In genomic region chr1:131378081-131378913, GRCm38 (mm10) we compare ENCODE assay signal across 8 mouse cellular contexts.
DNase-seq lines count a peak whose midpoint lies in the region; ATAC-seq and TF ChIP-seq lines count a peak whose summit lies in the region.

No protein-coding gene starts in this region.

- TF ChIP-seq CTCF in gastrocnemius, adult 2 months (IDR thresholded peaks at IDR 0.05), result no peak
- TF ChIP-seq CTCF in hindbrain, postnatal 0 days (IDR thresholded peaks at IDR 0.05; ENCODE audit: low read depth), result no peak

- peak overlapping the region; percentile 77 for H3K27ac ChIP-seq in gastrocnemius, adult 2 months
- H3K27ac ChIP-seq in neural tube, embryonic 13.5 days (replicated peaks), result peak overlapping the region; percentile 65
- peak overlapping the region; percentile 38; the same call in 1 of the 2 replicates for H3K27ac ChIP-seq in hindbrain, postnatal 0 days

- intact Hi-C loops in gastrocnemius, adult 2 months (cut with DNase I), result no loop called here

- no peak overlapping the region for H3K9ac ChIP-seq in neural tube, embryonic 13.5 days
- H3K9ac ChIP-seq in hindbrain, postnatal 0 days (replicated peaks; ENCODE audit: low read length), result no peak overlapping the region

- no peak overlapping the region for H3K4me2 ChIP-seq in neural tube, embryonic 13.5 days
- no peak overlapping the region for H3K4me2 ChIP-seq in hindbrain, postnatal 0 days (ENCODE audit: low read depth, low read length)

- DNase-seq in gastrocnemius, adult 2 months, result peak; percentile 57
- DNase-seq in gastrocnemius, postnatal 10 days, result no peak
- no peak for DNase-seq in neural tube, embryonic 10.5 days (ENCODE audit: extremely low spot score, low spot score)
- no peak for DNase-seq in hindbrain, postnatal 0 days (ENCODE audit: low spot score)
- DNase-seq in thymus, postnatal 14 days, result no peak
- DNase-seq in cerebellum, adult 8-10 months, result no peak
- no peak for DNase-seq in cerebellum, adult 9-10 months

- peak overlapping the region; percentile 33 for H3K4me3 ChIP-seq in gastrocnemius, adult 2 months
- H3K4me3 ChIP-seq in neural tube, embryonic 13.5 days, result no peak overlapping the region
- no peak overlapping the region for H3K4me3 ChIP-seq in hindbrain, postnatal 0 days (ENCODE audit: low read length)

- H3K4me1 ChIP-seq in neural tube, embryonic 13.5 days (replicated peaks), result peaks cover 24% of the 10 kb centered on the region
- peaks cover 7% of the 10 kb centered on the region; the same call in 1 of the 2 replicates for H3K4me1 ChIP-seq in hindbrain, postnatal 0 days (ENCODE audit: insufficient read depth, low read length)

- no peaks in the 10 kb centered on the region for H3K9me3 ChIP-seq in neural tube, embryonic 13.5 days
- H3K9me3 ChIP-seq in hindbrain, postnatal 0 days (ENCODE audit: low read length), result no peaks in the 10 kb centered on the region

- H3K27me3 ChIP-seq in neural tube, embryonic 13.5 days, result no peaks in the 10 kb centered on the region
- H3K27me3 ChIP-seq in hindbrain, postnatal 0 days (ENCODE audit: insufficient read depth, low read length), result no peaks in the 10 kb centered on the region

- H3K36me3 ChIP-seq in neural tube, embryonic 13.5 days, result no peaks in the 10 kb centered on the region
- H3K36me3 ChIP-seq in hindbrain, postnatal 0 days (ENCODE audit: insufficient read depth, low read length), result no peaks in the 10 kb centered on the region

- ATAC-seq in neural tube, embryonic 13.5 days (ENCODE audit: low read depth), result no peak
- no peak; the same call in 1 of the 2 replicates for ATAC-seq in hindbrain, postnatal 0 days

- 33% methylated on average over 7 of the region's 7 CpGs for WGBS in neural tube, embryonic 13.5 days
- WGBS in hindbrain, postnatal 0 days, result 50% methylated on average over 7 of the region's 7 CpGs
